Mouse (Mus musculus) megakaryocyte-erythroid progenitor cell, adult 5-6 weeks (primary cell): ENCODE results near the gene Sftpa1. TPM values are rescaled to one million over a fixed set of nuclear protein-coding genes. Genes with fewer than 3 reads are reported as not detected.

Source experiments
- ATAC-seq: replicated peaks from 2 replicates; pipeline ENCODE4 v1.8.0; 2016; ENCODE audit warnings: mild to moderate bottlenecking, inconsistent platforms; ENCODE audit not compliant: severe bottlenecking, poor library complexity, low FRiP score, low TSS enrichment
- total RNA-seq, 2 experiments: library from RNA; stranded (forward) in 1 of 2; stranded (reverse) in 1 of 2; fragments of 200-1000, 215-1000 nt in 1 of 2; fragments of >200 nt in 1 of 2; fragmentation: Nextera tagmentation in 1 of 2; gene quantifications; 2 replicates each; pipeline ENCODE4 v1.2.3; 2014 to 2017

Sftpa1 gene
- not detected in 2 replicates for total RNA-seq (2014; fragmentation: Nextera tagmentation)
- total RNA-seq (2017): not detected in 2 replicates

DNA sequence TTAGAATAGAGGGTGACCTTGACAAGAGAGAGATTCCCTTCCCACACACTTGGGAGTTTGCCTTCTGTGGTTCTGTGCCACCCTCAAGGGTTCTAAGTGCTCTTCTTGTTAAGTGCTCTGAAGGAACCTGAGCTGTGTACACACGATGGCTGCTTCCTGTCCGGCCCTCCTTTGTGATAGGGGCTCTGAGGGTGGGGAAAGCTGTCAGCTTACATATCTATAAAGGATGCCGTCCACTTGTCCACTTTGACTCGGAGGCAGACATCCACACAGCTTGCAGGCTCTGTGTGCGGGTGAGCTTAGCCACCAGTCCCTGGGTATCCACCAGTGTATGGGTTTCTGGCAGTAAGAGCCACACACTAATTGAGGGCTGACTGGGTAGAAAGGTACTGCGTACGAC, at the start of gene Sftpa1:
Gene Sftpa1, plus strand, starts transcription at position 243 of the 400 bp plus-strand sequence.
- no peak for ATAC-seq

DNA sequence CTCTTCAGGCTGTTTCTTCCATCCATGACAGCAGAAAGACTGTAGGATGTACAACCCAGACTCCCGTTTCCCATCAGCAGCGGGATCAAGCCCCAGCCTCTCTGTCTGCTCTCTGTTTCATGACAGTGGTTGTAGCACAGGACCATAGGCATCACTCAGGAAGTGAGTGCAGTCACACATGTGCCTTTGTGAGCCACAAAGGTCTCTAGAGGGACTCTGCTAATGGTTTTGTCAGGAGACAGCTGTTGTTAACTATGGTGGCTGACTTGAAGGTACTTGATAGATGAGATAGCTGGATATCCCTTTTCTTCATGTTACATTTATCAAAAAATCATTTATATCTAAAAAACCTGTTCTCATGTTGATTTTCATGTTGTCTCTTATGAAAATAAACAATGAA, 49.2 kb upstream of the Sftpa1 start:
- ATAC-seq: no peak

DNA sequence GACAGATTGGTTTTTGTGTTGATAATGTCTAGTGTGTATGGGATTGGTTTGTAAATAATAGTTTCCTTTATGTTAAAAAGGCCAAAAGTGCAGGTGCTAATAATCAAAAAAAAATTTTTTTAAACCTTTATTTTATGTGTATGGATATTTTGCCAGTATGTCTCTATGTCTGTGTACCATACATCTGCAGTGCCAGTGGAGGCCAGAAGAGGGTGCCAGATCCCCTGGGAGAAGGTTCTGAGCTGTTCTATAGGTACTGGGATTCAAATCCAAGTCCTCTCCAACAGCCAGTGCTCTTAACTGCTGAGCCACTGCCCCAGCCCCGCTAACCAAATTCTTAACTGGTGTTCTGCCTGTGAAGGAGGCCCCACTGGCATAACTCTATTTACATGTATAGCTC, 44.1 kb upstream of the Sftpa1 start:
- ATAC-seq: peak; percentile 66

DNA sequence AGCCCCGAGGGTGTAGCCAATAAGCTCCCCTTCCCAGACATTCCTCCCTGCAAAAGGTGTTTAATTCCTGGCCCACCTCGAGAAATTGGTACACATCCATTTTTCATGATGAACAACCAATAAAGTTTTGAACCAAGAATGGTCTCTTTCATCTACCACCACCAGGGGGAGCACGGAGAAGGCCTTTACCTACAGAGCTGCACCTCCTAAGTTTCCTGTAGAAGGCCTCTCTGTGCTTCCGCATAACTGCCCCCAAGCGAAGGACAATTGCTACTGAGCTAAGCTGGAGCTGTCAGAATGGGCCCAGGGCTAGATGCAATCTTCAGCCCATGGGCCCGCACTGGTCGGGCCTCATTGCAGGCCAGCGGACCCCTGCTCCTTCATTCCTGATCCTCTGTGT, 40.8 kb upstream of the Sftpa1 start:
- ATAC-seq: peak; percentile 70

DNA sequence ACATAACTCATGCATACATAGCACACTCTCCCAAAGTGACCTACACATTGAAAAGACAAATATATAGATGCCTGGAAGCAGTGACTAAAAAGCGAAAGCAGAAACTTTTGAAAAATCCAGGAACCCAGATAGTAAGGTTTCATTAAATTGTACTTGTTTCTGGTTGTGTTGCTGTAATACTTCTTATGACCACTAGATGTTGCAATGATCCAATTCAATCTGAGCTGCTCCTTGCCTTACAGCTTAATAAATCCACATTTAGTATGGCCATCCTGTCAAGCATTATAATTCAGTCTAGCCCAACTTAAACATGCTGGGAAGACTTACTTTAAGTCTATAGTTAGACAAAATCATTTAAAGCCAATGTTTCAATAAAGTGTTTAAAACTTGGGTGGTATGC, 37.5 kb upstream of the Sftpa1 start:
- ATAC-seq: 0 out of 2 replicates have a peak, but pooled peaks have one; percentile 52

DNA sequence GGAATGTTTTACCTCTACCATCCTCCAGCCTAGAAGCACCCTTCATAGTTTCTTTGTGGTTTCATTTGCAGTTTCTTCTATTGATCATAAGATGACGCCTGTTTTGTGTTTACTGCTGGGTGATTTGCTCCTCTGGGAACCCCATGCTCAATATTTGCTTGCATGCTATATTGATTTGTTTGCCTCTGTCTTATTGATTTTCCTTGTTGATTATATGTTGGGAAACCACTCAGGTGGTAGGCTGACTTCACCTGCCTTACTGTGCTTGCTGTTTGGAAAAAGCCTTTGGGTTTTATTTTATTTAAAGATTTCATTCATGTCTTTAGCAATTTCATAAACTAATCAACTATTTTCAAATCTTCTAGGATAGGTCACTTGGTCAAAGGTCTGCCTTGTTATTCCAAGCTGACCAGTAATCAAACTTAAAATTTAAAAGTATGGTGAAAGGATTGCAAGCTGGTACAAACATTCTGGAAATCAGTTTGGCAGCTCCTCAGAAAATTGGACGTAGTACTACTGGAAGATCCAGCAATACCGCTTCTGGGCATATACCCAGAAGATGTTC, 35.2 kb upstream of the Sftpa1 start:
- ATAC-seq: no peak

DNA sequence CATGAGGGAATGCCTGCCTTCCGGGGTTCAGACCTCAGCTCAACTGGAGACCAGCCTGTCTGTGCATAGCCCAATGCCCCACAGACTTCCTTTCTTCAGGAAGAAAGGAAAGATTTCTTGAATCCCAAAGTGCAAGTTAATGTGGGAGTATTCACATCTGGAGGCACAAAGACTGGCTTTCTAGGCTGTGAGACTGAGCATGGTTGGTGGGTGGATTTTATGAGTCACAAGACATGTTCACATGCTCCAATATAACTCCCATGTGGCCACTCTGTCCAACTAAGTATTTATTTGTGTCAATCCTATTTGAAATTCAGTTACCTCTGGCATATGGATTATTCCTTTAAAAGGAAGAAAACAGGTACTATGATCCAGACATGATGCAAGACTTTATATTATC, 32.9 kb upstream of the Sftpa1 start:
- no peak for ATAC-seq

DNA sequence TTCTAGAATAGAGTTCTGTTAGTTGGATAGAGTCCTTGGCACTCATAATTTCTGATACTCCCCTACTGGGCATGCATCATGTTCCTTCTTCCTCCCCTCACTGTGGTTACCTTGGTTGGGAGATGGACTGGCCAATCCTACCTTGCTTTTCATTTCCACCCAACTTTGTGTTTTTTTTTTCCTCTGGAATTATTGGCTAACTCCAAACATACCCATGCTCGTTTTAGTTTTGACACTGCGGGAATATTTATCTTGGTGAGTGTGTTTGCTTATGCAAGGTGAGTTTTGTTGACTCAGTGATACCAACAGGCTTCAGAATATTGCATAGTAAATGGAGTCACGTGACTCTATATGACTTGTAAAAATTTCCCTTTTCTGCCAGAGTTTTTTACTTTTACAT, 30.9 kb upstream of the Sftpa1 start:
- no peak for ATAC-seq

DNA sequence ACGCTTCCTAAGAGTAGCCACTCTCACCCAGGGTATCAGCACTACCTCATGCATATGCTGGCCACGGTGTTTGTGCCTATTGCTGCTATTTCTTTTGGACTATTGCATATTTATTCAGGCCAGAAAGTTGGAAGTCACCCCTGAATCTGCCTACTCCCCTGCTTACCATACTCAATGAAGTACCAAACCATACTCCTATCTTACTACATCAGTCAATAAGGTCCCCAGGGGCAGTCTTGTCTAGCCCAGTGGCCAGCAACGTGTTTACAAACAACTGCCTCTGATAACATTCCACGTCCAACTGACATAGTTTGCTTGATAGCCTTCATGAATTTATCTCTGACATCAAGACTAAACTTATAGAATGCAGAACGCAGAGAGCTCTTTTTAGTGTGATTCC, 30.3 kb upstream of the Sftpa1 start:
- no peak for ATAC-seq

DNA sequence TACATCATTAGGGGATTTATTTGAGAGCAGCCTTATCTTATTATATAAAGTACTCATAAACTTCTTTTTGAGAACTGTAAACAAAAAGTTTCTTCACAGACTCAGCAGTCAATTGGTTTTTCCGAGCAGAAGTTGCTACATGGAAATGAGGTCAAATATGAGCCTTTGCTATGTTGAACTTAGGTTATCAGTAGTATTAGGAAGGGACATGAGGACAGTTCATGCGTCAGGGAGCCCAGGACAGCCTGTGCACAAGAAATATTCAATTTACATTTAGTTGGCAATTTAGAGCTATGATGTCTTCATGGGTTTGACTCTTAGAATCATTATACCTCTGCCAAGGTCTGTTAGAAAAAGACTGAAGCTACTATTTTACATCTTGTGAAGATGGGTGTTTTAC, 29.3 kb upstream of the Sftpa1 start:
- ATAC-seq: no peak

DNA sequence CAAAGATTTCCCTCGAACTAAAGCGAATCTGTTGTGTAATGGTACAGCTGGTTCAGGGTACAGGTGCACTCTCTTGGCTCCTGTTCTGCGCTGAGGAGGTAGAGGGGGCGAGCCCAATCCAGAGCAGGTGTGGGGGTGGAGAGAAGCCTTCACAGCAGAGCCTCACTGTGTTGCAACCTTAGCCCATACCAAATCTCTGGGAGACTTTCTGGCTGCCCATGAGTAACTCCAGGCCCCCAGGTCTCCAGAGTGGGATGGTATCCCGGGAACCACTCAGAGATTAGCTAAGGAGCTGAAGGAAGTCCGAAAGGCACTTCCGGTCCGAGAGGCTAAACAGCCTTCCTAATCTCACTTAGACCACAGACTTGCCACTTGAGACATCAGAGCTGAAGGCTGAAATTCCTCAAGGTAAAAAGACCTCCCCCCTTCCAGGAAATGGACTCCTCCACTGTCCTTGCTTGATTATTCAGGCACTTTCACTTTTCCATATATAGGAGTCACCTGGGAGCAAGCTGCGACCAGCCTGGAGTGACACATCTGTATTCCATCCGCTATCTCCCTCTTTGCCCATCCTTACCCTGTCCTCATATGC, 26.6 kb upstream of the Sftpa1 start, which contains the start of gene Mat1a:
Gene Mat1a, plus strand, starts transcription at position 183 of the 592 bp plus-strand sequence.
- ATAC-seq: no peak

DNA sequence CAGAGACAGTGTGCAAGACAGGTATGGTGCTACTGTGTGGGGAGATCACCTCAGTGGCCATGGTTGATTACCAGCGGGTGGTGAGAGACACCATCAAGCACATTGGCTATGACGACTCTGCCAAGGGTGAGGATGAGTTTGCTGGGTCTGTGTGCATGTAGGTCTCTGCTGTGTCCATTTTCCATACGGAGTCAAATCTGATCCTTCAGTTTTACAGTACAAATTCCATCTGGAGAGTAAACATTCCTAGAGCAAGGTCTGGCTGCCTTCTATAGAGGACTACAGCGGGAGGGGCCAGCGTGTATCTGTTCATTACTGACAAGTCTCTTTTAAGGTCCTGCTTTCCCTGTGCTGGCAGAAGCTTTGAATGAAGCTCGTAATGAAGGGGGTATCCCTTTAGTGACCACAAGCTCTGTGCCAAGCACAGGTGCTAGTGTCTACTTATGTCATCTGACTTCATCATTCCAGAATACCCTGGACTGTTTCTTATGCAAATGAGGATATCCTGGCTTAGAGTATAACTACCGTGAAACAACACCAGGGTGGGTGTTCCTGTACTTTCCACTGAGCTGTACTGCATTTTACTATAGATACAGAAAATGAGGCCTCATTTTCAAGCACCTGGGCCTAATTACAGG, 20.4 kb upstream of the Sftpa1 start:
- ATAC-seq: no peak

DNA sequence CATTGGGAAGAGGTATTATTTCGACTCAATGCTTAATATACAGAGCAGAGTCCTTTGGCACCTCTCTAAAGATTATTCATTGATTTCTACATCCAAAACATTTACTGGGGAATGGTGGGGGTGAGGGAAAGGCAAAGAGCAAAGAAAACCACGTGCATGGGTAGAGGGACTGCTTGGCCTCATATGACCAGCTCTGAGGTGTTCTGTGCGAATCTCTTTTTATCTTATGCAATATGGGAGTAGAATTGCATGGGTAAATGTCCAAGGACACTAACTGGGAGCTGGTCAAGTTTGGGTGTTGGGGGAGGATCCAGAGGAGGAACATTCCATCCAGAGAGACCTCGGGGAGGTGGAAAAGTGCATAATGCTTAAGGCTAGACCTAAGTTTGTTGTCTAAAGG, 18.6 kb upstream of the Sftpa1 start:
- ATAC-seq: no peak

DNA sequence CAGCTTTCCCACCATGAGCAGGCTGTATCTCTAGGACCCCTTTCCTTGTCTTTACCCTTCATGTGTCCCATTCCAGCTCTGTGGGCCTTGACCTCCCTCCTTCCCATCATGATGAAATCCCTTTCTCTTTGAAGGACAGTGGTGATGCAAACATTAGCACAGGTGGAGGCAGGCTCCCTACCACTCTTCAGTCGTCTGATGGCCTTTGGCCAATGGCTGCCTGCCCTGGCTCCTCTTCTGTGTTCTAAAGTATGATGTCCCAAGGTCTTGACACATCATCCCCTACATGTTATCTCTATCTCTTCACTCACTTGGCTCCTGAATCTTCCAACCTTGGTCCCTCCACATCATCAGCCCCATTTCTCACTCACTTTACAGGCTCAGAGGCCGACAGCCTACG, 15.3 kb upstream of the Sftpa1 start:
- ATAC-seq: no peak

DNA sequence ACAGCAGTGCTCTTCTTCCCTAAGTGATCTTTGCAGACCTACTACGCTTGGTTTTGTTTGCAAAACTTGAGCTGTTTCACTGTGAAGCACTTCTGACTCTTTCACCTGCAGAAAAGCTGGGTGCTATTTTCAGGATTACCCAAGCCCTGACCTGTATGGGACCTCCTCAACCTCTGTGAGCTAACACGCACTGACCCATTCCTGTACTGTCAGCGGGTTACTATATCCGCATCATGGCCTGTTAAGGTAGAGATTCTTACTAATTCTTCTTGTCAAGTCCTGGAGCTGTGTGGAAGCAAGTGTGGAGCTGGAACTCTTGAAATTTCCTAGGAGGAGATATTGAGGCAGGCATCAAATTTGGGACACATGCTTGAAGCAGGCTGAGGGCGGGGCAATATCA, 6.9 kb upstream of the Sftpa1 start:
- no peak for ATAC-seq

DNA sequence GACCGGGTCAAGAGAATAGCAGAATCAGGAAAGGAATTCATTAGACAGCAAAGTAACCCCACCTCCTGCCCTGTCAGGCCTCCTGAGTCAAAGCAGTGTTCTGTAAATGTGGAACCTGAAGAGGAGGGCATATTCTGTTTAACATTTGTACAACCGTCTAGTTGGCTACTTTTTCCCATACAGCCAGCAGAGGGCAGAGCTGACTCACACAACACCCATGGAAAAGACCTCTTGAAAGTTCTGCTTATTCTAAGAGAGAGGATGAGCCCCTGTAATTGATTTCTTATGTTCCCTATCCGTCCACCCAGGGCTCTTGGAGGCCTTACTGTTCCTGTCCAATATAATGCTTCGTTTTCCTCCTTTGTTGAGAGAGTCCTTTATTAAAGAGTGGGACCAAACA, 3.6 kb upstream of the Sftpa1 start:
- ATAC-seq: no peak

DNA sequence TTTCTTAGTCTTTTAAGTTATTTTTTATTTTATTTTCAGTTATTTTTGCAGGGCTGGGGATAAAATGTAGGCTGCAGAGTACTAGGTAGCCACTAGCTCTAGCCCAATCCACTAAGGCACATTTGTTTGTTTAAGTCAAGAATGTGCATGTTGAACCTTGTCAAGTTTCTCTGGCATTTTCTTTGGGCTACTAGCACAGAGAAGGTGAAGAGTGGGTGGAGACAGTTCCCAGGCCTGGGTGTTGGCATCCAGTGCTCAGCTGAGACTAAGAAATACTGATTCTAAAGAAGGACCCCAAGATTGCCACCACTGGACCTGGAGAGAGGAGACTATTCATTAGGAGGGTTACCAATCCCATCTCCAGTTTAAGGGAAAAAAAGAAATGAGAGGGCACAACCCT, 5.4 kb downstream of the Sftpa1 start:
- no peak for ATAC-seq

DNA sequence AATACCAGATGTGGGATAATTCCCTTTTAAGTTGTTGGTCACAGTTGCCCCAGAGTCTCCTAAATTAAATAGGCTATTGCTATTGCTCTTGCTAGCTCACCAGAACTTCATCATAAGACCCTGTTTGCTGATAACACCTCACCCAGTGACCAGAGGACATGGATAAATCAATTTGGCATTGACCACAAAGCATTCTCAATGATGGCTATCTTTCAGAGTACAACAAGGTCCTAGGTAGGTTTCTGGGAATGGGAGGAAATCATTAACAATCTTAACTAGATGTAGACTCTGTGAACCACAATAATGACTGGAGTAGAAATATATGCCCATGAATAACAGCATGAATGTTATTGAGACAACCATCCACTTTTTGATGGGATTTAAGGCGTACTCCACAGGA, 9.1 kb downstream of the Sftpa1 start:
- ATAC-seq: no peak

DNA sequence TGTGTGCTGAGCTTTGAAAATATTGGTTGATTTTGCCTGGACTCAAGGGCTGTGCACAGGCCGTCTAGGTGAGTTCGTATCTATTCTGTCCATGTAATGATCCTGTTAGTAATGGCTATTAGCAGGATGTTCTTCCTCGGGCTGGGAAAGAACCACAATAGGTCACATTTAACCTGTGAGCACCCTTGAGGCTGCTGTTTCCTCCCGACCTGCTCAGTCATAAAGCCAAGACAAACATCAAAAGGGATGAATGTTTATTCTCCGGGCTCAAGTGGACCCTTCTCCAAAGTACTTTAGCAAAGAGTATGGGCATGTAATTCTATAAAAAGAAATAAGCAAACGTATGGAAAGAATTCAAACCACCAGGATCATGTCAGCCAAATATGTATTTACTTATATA, 14.5 kb downstream of the Sftpa1 start:
- no peak for ATAC-seq

DNA sequence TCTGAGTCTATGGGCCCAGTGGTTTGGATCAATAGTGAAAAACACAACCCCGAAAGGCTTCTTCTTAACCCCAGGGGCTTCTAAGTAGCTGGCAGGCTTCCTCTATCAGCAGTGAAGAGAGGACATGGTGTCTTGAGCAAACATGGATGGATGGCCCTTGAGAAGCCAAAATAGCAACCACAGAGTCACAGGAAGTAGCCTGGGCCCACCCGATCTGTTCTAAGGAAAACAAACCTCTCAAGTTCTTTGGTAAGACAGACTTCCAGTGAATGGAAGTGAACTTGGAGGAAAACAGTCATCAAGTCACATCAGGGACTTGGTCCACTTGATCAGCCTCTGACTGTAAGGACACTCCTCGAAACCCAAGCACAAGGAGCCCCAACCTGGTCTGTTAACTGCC, 15.3 kb downstream of the Sftpa1 start:
- ATAC-seq: no peak

DNA sequence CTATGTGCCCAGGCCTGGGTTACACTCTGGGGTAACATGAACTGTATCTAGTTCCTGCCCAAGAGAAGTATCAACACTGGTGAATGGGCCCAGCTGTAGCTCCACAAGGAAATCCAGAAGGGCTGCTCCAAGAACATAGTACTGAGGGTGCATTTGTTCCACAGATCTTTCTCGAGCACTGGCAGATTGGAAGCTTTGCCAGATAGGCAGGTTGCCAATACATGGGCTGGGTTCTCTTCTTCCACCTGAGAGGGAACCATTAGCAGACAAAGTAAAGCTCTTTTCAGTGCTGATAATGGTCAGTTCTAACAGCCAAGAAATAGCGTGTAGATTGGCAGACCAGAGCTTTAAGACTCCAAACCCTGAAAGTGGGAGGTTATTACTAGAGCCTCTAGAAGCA, 15.8 kb downstream of the Sftpa1 start:
- no peak for ATAC-seq
